Mouse (Mus musculus) small intestine, adult 2 months (tissue): ENCODE results near the gene Kctd2.

Experiments used
- CTCF ChIP-seq: fragments of 200-500 bp; IDR thresholded peaks from 2 replicates; pipeline ENCODE4 v1.5.1; 2012; ENCODE audit warnings: low read depth, mild to moderate bottlenecking, control low read depth, inconsistent platforms, low read length, moderate library complexity, mixed read lengths; ENCODE audit not compliant: insufficient replicate concordance, insufficient read length; ENCODE audit errors: extremely low read depth
- POLR2A ChIP-seq: fragments of 200-500 bp; IDR thresholded peaks from 2 replicates; pipeline ENCODE4 v1.6.1; 2012; ENCODE audit warnings: low read depth, mild to moderate bottlenecking, control low read depth, inconsistent platforms, low read length, moderate library complexity

DNA sequence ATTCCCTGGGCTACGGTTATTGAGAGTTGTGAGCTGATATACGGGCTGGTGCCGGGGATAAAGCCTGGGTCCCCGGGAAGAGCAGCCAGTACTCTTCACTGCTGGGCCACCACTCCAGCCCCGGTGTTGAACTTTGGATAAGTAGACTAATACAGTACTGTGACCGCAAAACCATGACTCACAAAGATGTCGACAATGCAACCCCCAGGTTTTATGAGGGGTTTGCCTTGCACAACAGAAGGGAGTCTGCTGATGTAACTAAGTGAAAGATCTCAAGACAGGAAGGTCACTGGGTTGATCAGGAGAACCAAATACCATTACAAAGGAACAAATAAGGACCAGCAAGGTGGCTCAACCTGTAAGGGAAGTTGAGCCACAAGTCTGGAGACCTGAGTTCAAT, 43.2 kb upstream of the Kctd2 start:
- TF ChIP-seq POLR2A (no peak), CTCF (no peak)
